Mouse (Mus musculus): Measurements from ENCODE around the gene Gm42674. TPM values are rescaled to one million over a fixed set of nuclear protein-coding genes. Genes with fewer than 3 reads are reported as not detected.

Gm42674 gene
- total RNA-seq, 2 experiments from 2014 or later, result not detected

DNA sequence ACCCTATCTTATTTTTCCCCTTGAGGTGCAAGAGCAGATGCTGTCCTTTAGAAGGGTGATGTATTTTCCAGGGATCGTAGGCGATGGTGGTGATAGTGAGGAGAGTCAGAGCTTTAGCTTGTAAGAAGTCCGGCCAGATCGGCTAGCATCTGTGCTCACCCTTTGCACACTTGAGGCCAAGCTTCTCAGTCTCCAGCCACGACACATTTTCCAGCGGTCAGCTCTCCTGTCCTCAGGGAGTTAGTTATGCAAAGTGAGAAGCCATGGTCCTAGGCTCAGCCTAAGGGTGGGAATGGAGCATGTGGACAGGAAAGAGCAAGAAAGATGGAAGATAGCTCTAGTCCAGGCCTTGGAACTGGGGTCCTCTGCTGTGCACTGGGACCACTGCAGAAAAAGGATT, 4.9 kb upstream of the Gm42674 start:
- DNase-seq, result no peak
- intact Hi-C loops (cut with DNase I), result no loop called here

DNA sequence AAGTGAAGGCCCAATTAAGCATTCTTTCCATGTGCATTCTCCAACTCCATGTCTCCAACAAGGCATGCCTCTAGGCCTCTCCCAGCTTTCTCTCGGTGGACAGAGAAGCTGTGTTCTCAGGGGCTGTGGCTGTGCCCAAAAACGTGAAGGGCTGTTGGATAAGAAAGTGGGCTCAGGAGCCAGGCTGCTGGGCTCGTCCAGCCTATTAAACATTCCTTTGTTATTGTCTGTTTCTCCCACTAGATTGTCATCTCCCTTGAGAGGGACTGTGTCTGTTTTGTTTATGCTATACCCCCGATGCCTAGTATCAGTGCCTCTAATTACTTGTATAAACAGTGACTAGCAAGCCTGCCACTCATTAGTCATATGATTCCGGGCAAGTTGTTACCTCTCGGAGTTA, 4.0 kb upstream of the Gm42674 start:
- intact Hi-C loops (cut with DNase I), result no loop called here
- DNase-seq, result no peak

DNA sequence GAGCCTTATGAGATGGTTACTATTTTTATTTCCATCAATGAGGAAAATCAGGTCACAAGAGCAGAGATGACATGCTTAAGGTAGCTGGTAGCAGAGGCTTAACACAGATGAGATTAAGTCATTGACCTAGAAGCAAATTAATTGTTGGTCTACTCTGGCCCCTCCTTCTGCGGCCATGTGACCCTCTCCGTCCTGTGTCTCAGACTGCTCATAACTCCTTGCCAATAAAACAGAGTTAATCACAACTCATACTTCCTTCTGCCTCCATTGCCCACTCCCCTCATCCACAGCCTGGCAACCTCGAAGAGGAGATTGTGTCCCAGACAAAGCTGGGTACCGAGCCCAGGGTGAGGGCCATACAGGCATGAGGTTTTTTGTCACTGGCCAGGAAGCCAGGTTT, 3.5 kb upstream of the Gm42674 start:
- DNase-seq, result no peak
- intact Hi-C loops (cut with DNase I), result no loop called here

DNA sequence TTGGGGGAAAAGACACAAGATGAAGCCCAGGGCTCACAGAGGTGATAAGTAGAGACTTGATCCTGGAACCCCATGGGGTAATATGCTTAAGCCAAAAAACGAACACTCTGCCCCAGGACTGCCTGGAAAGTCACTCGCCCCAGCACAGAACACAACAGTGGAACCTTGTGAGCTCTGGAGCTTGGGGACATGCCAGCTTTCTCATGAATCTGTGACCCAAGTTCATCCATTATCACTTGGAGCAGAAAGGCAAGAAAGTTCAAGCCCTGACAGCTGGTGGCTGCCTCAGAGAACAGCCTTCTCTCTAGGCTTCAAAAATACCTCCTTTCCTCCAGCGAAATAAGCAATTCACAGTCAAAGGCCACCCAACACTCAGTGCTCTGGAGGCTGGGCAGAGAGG, 2.3 kb upstream of the Gm42674 start:
- intact Hi-C loops (cut with DNase I), result no loop called here
- no peak for DNase-seq

DNA sequence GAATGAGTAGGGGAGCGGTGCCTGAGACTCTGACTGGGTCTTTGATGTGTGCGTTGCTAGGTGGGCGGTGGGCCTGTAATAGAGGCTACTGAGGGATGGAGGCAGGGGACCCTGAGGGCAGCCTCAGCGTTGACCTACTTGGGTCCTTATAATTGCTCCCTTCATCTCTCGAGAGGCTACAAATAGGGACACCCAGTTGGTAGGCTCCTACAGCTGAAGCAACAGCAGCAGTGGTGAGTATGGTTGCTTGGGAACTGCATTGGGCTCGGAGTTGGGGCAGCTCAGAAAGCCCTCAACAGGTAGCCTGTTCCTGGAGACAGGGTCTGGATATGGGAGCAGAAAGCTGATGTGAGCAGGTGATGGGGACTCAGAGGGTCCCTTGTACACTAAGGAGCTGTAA, 1.7 kb upstream of the Gm42674 start:
- intact Hi-C loops (cut with DNase I), result no loop called here
- no peak for DNase-seq

DNA sequence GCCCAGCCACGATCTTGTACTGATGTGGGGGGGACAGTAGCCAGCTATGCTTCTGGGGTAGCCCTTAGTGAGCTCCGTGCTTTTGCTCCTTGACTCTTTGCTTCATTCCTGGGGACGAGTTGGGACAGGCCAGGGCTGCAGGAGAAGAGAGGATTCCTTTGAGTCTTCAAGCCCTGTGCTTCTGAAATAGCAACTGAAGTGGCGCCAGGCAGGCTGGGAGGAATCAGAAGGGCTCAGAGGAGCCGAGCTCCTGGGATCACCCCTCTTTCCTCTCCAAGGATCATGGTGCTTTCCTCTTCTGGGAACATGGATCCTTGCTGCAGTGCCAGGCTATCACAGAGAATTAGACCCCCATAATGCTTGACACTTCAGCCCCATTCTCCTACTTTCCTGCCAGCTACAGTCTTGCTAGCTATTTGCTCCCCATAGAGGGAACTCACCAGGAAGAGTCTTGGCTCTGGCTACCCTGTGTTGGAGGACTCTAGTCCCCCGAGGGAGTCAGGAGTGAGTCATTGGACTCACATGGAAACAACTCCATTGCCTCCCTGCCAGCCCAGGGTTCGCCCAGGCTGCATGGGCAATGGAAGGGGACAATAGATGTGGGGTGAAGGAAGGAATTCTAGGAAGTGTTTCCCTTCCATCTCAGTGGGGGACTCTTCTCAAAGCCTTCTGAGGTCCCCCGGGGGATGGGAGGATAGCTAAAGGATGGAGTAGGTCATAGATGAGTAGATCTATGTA, 1.1 kb upstream of the Gm42674 start:
- intact Hi-C loops (cut with DNase I), result no loop called here
- DNase-seq, result peak in 1 of 2 experiments; percentile 51

DNA sequence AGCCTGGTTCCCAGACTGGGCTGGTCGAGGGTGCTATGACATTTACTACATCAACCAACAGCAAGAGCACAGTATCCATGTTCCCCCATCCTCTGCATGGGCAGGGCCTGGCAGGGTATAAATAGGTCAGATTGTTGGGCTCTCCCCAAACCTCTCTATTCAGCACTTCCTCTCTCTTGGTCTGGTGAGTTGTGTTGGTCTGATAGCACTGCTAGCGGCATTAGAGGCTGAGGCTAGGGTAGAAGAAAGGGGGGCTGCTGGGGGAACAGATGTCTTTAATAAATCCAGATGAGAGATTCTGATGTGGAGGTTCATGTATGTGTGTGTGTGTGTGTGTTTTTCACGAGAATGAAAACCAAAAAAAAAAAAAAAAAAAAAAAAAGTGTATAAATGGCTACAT, 1.9 kb downstream of the Gm42674 start, which contains the start of gene S100a4:
Gene S100a4 (plus strand): TSS at position 149 of the 400 bp plus-strand sequence.
- no peak for DNase-seq
- intact Hi-C loops (cut with DNase I), result no loop called here

DNA sequence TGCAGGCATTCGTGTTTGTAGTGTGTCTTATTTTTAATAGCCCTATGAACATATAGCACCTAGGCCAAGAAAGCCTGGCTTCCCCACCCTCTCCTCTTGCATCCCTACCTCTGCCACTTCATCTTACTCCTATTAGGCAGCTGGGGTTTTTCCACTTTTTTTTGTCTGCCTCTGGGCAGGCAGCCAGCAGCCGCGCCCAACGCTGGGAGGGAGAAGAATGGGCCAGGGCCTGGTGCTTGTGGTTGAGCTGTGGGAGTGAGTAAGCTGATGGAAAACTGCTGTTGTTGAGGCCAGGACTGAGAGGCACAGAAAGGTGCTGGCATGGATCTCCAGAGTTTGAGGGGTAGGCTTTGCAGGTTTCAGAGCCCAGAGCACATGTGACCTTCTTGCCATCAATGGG, 2.7 kb downstream of the Gm42674 start:
- intact Hi-C loops (cut with DNase I), result no loop called here
- peak; percentile 86 for DNase-seq

DNA sequence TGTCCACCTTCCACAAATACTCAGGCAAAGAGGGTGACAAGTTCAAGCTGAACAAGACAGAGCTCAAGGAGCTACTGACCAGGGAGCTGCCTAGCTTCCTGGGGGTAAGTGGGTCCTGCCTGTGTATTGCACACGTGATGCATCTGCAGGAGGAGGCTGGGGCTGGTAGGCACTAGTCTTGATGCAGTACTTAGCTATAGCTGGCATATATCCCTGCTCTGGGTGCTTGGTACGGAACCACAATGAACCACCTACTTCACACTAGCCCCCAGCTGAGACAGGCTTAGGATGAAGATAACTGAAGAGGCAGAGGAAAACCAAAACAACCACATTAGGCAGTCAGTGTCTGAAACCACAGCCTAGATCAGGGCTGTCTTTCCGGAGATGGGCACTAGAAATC, 3.3 kb downstream of the Gm42674 start:
- intact Hi-C loops (cut with DNase I), result no loop called here
- DNase-seq, result no peak

DNA sequence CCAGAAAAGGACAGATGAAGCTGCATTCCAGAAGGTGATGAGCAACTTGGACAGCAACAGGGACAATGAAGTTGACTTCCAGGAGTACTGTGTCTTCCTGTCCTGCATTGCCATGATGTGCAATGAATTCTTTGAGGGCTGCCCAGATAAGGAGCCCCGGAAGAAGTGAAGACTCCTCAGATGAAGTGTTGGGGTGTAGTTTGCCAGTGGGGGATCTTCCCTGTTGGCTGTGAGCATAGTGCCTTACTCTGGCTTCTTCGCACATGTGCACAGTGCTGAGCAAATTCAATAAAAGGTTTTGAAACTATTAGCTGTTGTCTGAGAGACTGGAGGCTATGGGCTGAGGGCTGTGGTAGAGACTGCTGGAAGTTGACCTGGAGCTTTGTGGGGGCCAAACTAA, 4.0 kb downstream of the Gm42674 start:
- DNase-seq, result no peak
- intact Hi-C loops (cut with DNase I), result no loop called here

DNA sequence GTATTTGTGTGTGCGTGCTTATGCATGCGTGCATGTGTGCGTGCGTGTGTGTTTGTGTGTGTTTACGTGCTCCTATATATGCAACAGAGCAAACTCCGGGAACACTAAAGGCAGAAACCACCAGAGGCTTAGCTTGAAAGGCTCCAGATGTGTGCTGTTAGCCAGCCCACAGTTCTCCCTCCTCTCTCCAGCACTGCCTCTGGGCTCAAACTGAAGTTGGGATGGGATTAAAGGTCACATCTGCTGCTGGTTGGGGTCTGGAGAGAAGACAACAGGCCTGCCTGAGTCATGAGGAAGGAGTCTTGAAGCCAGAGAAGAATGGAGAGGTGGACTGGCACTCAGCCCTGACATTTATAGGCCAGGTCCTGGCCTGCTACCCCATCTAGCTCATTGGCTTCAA, 4.5 kb downstream of the Gm42674 start:
- DNase-seq, result no peak

DNA sequence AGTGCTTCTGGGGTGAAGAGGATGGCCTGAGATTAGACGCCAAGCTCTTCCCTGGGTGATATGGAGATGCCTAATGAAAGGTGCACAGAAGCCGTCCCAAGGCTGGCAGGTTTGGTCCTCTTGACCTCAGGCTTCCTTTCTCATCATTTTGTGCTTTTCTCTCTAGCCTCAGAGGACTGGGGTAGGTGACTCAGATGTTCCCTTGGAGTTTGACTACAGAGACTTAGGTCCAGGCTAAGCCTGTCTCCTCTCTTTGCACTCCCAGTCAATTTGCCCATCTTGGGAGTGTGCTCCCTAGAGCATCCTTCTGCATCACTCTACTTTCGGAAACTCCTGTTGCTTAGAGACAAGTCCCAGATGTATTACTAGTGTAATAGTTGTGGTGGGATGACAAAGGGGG, 5.7 kb downstream of the Gm42674 start:
- intact Hi-C loops (cut with DNase I), result no loop called here

More for the DNA sequence above, 4.5 kb downstream of the Gm42674 start:
- intact Hi-C loops (cut with DNase I), result no loop called here

DNA sequence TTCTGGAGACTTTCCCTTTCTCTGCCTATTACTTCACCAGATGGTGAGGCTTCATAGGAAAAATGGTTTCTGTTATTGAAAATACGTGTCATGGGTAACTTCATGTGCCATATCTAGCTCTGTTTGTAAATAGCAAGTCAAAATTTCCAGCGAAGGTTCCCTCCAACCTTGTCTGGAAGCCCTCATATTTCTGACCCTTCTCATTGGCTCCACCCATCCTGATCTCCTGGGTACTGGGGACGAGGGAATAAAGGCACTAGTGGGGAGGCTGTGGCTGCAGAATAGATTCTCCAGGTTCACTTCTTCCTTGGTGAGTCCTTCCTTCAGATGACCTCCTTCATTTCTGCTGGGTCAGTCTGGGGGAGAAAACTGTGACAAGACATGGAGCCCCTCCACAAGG, 6.5 kb downstream of the Gm42674 start, which contains the start of gene S100a5:
Gene S100a5 (plus strand): TSS at position 301 of the 400 bp plus-strand sequence.
- intact Hi-C loops (cut with DNase I), result no loop called here
- no peak for DNase-seq

More for the DNA sequence above, 5.7 kb downstream of the Gm42674 start:
- DNase-seq, result no peak

DNA sequence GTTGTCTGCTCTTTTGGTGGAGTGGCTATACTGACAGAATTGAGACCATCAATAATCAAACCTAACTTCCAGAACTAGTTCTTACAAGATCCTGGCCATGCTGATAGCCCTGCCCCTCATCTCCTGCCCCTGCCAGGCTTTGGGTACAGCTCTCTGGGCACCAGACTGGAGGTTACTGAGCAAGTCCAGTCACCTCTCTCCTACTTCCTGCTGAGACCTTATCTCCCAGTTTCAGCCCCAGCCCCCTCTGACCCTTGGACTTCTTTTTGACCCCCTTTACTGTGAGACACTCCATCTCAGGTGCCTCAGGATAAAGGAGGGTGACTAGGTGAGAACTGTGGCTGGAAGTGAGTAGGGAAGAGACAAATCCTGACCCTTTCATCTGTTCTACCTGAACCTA, 7.4 kb downstream of the Gm42674 start:
- intact Hi-C loops (cut with DNase I), result no loop called here
- DNase-seq, result no peak

DNA sequence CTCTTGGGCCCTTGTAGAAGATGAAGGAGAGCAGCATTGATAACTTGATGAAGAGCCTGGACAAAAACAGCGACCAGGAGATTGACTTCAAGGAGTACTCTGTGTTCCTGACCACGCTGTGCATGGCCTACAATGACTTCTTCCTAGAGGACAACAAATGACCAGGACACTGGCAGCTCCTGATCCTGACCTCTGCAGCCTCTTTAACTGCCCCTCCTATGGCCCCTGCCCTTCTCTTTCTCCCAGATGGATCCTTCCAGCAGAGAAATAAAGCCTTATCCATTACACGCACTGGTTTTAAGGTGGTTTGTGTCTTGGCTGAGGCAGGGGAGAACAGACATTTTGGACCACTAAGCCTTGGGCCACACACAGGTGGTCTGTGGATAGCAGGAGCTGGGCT, 9.8 kb downstream of the Gm42674 start:
- DNase-seq, result no peak
- intact Hi-C loops (cut with DNase I), result no loop called here

DNA sequence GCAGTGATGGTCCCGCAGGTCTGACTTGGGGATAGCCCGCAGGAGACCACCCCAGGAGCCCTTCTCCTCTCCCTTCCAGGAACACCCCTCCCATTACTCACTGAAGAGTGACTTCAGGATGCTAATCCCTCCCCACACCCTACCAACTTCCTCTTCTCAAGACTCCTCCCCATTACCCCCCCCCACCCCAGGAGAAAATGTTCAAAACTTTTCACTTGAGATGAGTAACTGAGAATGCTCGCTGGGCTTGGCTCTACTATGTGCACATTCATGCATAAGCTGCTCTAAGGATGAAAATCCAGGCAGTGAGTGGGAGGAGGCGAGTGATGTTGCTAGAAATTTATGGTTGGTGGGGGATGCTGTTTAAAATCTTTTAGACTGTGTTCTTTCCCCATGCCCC, 10.4 kb downstream of the Gm42674 start:
- no peak for DNase-seq
- intact Hi-C loops (cut with DNase I), result no loop called here

DNA sequence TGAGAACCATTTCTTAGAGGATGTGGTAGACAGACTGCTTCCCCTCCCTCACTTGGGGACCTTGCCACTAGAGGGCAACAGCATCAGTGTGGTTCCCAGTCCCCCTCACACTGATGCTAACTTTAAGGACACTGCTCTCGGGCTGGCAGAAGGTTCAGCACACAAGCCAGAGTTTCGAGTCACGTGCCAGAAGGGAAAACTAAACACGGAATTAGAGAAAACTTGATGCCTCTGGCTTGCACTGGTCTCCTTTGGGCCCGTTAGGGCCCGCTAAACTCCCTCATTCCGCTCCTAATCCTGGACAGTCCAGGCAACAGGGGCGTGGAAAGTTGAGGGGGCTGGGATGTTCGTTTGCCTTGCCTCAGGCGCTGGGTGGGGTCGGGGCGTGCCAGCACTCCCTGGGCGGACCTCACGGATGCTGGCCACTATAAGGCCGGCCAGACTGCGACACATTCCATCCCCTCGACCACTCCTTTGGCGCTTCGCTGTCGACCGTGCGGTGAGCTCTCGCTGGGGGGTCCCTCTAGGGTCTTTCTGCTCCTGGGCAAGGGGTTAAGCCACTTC, 11.1 kb downstream of the Gm42674 start, which contains the start of gene S100a6:
Gene S100a6 (plus strand): TSS at position 155 of the 564 bp plus-strand sequence.
- intact Hi-C loops (cut with DNase I), result no loop called here
- DNase-seq, result peak; percentile 74 to 81

DNA sequence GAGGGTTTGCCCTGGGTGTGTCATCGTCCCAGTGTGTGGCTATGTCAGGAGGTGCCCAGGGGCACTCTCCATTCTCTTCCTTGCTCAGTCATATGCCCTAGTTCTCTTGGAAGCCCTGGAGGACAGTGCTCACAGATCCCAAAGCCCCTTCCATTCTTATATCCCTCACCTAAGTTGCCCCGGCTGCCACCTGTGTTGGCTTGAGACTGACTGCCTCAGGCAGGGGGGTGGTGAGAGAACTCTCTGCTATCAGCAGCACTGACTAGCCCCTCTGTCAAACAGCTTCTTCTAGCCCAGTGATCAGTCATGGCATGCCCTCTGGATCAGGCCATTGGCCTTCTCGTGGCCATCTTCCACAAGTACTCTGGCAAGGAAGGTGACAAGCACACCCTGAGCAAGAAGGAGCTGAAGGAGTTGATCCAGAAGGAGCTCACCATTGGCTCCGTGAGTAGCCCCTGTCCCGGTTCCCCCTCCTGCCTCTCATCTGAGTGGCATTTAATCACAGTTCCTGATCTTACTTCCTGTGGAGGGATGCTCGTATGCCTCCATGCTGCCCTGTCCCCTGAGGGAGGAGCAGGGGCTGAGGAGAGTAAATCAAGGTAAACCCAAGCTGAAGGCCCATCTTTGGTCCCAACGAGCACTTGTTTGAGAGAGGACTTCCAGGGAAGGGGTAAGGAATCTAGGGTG, 11.9 kb downstream of the Gm42674 start:
- DNase-seq, result no peak
- intact Hi-C loops (cut with DNase I), result loop anchor here (2.0 kb wide), 2 partner anchors 27 to 89 kb away; no protein-coding TSS in a partner anchor

DNA sequence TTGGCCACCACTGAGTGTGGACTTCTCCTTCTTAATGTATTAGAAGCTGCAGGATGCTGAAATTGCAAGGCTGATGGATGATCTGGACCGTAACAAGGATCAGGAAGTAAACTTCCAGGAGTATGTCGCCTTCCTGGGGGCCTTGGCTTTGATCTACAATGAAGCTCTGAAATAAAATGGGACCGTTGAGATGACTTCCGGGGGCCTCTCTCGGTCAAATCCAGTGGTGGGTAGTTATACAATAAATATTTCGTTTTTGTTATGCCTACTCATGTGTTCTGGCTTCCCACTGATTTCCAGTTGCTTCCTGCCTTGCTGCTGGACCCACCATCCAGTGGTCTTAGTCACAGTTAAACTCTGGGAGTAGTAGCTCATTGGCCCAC, 12.4 kb downstream of the Gm42674 start:
- DNase-seq, result no peak
- intact Hi-C loops (cut with DNase I), result loop anchor here (2.0 kb wide), 2 partner anchors 27 to 89 kb away; no protein-coding TSS in a partner anchor

DNA sequence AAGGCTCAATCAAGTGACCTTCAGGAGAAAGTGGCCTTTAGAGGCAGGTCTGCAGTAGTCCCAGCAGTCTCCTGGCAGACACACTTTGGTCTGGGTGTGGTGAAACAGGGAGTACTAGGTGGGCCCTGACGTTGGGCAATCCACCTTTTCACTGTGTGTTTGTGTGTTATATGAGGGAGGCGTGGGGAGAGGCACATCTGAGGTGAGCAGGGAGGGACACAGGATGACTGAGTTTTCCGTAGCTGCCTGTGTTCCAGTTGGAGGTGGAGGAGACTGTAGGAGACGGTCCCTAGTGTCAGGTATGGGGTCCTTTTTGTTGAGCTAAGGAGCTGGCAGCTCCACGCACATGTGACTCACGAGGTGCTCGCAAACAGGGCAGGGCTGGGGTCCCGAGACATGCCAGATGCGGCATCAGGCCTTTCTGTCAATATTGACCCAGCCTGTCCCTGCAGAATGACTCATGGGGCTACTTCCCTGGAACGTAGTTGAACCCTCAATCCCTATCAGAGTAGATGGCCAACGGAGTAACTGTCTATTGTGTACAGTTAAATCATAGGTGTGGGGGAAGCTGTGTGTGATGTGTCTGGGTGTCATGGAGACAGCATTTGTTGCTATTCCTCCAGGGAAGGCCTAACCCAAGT, 13.0 kb downstream of the Gm42674 start:
- intact Hi-C loops (cut with DNase I), result loop anchor here (2.0 kb wide), 2 partner anchors 28 to 90 kb away; no protein-coding TSS in a partner anchor
- no peak for DNase-seq

DNA sequence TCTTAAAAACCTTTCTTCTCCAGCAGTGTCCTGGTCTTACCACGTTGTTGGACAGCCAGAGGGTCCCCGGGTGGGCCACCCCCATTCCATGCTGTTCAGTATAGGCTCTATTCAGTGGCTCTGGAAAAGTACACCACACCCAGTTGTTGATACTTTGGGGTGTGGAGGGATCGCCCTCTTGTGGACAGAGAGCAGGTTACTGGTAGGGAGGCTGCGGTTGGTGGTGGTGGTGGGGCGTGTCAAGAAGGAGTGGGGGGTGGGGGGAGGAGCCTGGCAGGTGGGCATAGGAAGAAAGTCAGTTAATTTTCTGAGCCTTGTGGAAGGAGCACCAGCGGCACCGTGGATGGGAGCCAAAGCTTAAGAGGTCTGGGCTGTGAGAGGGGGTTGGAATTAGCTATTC, 13.7 kb downstream of the Gm42674 start:
- intact Hi-C loops (cut with DNase I), result loop anchor here (2.0 kb wide), 2 partner anchors 29 to 91 kb away; no protein-coding TSS in a partner anchor

More for the DNA sequence above, 13.7 kb downstream of the Gm42674 start:
- DNase-seq, result peak; percentile 64 to 74

Measured in gastrocnemius, postnatal 36 days (tissue).